Mouse (Mus musculus) CH12.LX (cell line): ENCODE data around the gene Ddx4.

Source experiments
- CTCF ChIP-seq, 2 experiments: IDR thresholded peaks in 1 of 2; conservative IDR thresholded peaks in 1 of 2; 2 replicates each; pipeline ENCODE4 v1.5.1; 2011 to 2012; ENCODE audit warnings: low read depth in 2 of 2, low read length in 2 of 2, improper control_type of control experiment in 1 of 2, inconsistent platforms in 1 of 2, mild to moderate bottlenecking in 1 of 2, moderate library complexity in 1 of 2
- EP300 ChIP-seq: IDR thresholded peaks from 2 replicates; pipeline ENCODE4 v1.6.1; 2011; ENCODE audit warnings: low read length, improper control_type of control experiment
- MAZ ChIP-seq: IDR thresholded peaks from 2 replicates; pipeline ENCODE4 v1.6.1; 2012; ENCODE audit warnings: low read depth, mild to moderate bottlenecking, inconsistent platforms, low read length, improper control_type of control experiment, moderate library complexity
- POLR2A ChIP-seq: IDR thresholded peaks from 2 replicates; pipeline ENCODE4 v1.6.1; 2011; ENCODE audit warnings: low read depth, mild to moderate bottlenecking, improper control_type of control experiment, low read length

GRCm38 (mm10) chr13:112608606-112609005, 43.7 kb downstream of the Ddx4 start:
- TF ChIP-seq EP300 (no peak), POLR2A (no peak), CTCF (conservative IDR thresholded peaks at IDR 0.05 in 1 of 2, IDR thresholded peaks at IDR 0.05 in 1 of 2; ENCODE audit: low read depth in 2 of 2, low read length in 2 of 2) (no peak), MAZ (no peak)
